Mouse (Mus musculus): ENCODE results near the gene Otx2.

GRCm38 (mm10) chr14:48655792-48656550 is 17.6 kb downstream of the Otx2 start:
- TF ChIP-seq POLR2A (IDR thresholded peaks at IDR 0.05; ENCODE audit: control insufficient read depth in 1 of 2, insufficient read depth in 1 of 2, low read depth in 1 of 2, low read length in 2 of 2, poor library complexity in 1 of 2) = no peak
- TF ChIP-seq RAD21 (IDR thresholded peaks at IDR 0.05; ENCODE audit: low read depth, low read length) = no peak
- no peak for TF ChIP-seq GABPA (IDR thresholded peaks at IDR 0.05; ENCODE audit: low read depth, low read length)
